Mouse (Mus musculus): ENCODE results near the gene Ankrd49. TPM values are rescaled to one million over a fixed set of nuclear protein-coding genes. Genes with fewer than 3 reads are reported as not detected.
A peak's percentile ranks its signal among the peaks of the same experiment; 100 is the strongest.

Gene Ankrd49
- total RNA-seq, 2 experiments from 2014 or later: 49.4 to 57.3 TPM

- ATAC-seq (replicated peaks; ENCODE audit: poor library complexity, severe bottlenecking): peak; percentile 16
Measured at GRCm38 (mm10) chr9:14750901-14751502, 33.7 kb downstream of the Ankrd49 start.

DNA sequence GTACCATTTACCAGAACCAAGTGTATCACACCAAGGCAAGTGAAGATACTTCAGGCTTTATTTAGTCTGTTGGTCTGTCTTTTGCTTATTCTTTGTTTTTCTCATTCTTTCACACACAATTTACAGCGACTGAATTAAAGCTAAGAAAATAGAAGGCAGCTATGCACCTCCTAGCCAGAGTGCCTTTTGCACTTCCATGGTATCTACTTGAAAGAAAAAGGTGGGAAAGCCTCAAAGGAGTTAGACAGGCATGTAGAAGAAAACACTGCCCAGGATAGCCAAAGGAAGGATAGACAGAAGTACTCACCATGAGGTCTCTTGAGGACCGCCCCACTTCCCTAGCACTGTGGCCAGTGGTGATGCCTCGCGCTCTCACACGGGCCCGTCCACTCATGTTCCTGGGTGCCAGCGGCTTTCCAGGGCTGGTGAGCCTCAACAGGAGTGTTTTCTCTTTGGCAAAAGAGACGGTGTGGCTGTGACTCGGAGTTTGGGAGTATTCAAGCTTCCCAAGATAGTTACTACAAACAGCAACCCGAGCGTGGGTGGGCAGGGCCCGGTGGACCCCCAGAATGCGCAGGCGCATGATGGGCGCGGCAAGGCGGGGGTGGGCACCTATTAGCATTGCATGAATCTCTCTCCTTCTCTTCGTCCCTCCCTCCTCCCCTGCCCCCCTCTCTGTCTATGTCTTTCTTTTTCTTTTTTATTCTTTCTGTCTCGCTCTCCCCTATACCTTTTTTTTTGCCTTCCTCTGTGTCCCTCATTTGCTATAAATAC is 44.3 kb downstream of the Ankrd49 start, which contains the start of gene Piwil4:
Gene Piwil4, minus strand, starts transcription at position 583 of the 774 bp plus-strand sequence.
- ATAC-seq (replicated peaks; ENCODE audit: poor library complexity, severe bottlenecking): no peak

- peak; percentile 76 for ATAC-seq (replicated peaks; ENCODE audit: poor library complexity, severe bottlenecking)
Measured at GRCm38 (mm10) chr9:14739498-14740150, 45.0 kb downstream of the Ankrd49 start.

GRCm38 (mm10) chr9:14730941-14731541 is 53.6 kb downstream of the Ankrd49 start:
- peak; percentile 25; the same call in 1 of the 2 replicates for ATAC-seq (replicated peaks; ENCODE audit: poor library complexity, severe bottlenecking)

Other genes starting within 250 kb of the Ankrd49 start
- gene Amotl1, start 139.8 kb downstream of the Ankrd49 start, total RNA-seq (2014; fragmentation: Nextera tagmentation): 0.17 TPM in 1 of 2 replicates, not detected in the other
- gene Amotl1, start 139.8 kb downstream of the Ankrd49 start, total RNA-seq (2017): not detected in 2 replicates
- gene Piwil4, start 44.1 kb downstream of the Ankrd49 start, total RNA-seq (2014; fragmentation: Nextera tagmentation): not detected in 2 replicates
- gene Piwil4, start 44.1 kb downstream of the Ankrd49 start, total RNA-seq (2017): 0.09 TPM in 1 of 2 replicates, not detected in the other
- gene Fut4, start 32.5 kb downstream of the Ankrd49 start, total RNA-seq (2014; fragmentation: Nextera tagmentation): 8.4 and 10.6 TPM in 2 replicates
- 12.7 and 16.0 TPM in 2 replicates for gene Fut4, start 32.5 kb downstream of the Ankrd49 start, total RNA-seq (2017)
- 6.3 and 9.3 TPM in 2 replicates for gene 1700012B09Rik, start 13.8 kb downstream of the Ankrd49 start, total RNA-seq (2014; fragmentation: Nextera tagmentation)
- gene 1700012B09Rik, start 13.8 kb downstream of the Ankrd49 start, total RNA-seq (2017): 6.2 and 16.1 TPM in 2 replicates
- gene Mre11a, start 202 bp downstream of the Ankrd49 start, total RNA-seq (2014; fragmentation: Nextera tagmentation): 54.7 and 68.9 TPM in 2 replicates
- gene Mre11a, start 202 bp downstream of the Ankrd49 start, total RNA-seq (2017): 50.1 and 58.6 TPM in 2 replicates
- gene Gpr83, start 75.4 kb upstream of the Ankrd49 start, total RNA-seq (2014; fragmentation: Nextera tagmentation): not detected in 2 replicates
- 0.05 TPM in 1 of 2 replicates, not detected in the other for gene Gpr83, start 75.4 kb upstream of the Ankrd49 start, total RNA-seq (2017)
- not detected in 2 replicates for gene Izumo1r, start 119.1 kb upstream of the Ankrd49 start, total RNA-seq (2014; fragmentation: Nextera tagmentation)
- gene Izumo1r, start 119.1 kb upstream of the Ankrd49 start, total RNA-seq (2017): not detected in 2 replicates